Mouse (Mus musculus): ENCODE measurements around the gene Slc6a16.

DNA sequence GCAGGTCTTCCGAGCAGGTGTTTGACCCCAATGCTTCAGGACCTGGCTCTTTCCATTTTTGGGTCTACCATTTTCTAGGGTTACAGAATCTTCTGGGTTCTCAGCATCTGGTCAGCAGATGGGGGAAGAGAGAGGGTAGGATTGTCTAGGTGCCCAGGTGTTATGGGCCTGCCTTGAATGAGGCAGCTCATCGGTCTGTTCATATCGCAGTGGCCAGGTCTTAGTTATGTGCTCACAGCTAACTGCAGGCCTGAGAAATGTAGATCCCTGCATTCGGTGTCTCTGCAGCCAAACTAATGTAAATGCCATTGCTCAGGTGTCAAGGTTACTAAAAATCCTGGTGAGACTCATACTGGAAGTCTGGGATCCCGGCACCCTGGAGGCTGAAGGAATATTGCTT is 14.5 kb upstream of the Slc6a16 start:
- TF ChIP-seq CTCF (IDR thresholded peaks at IDR 0.05; ENCODE audit: low read depth) (no peak), EP300 (IDR thresholded peaks at IDR 0.05; ENCODE audit: low read depth) (no peak)
